Mouse (Mus musculus) liver, adult 2 months (tissue): ENCODE results near the gene Sys1.

Experiments
- CTCF ChIP-seq: fragments of 200-500 bp; IDR thresholded peaks from 2 replicates; pipeline ENCODE4 v1.5.1; 2011; ENCODE audit warnings: low read depth, low read length, control low read depth
- POLR2A ChIP-seq: fragments of 200-500 bp; IDR thresholded peaks from 2 replicates; pipeline ENCODE4 v1.6.1; 2011; ENCODE audit warnings: low read length, control low read depth; ENCODE audit not compliant: insufficient read depth; ENCODE audit errors: extremely low read depth

DNA sequence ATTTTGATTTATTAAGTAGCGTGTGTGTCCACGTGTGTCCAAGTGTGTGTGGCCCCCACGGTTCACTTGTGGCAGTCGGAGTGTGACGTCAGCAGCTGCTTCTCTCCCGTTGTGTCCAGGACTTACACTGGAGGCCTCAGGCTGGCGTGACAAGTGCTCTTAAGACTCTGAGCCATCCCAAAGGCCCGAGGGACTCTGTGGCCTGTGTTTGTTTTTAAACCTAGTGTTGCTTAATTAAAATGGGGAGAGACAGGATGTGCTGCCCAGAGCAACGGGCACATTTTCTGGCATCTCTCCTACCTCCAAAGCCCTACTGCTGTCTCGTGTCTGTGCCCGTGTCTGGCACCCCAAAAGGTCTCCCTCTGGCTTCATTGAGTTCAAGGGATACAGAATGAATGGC lies 33.3 kb upstream of the Sys1 start:
- TF ChIP-seq CTCF (peak; percentile 4; the same call in 1 of the 2 replicates), POLR2A (0 out of 2 replicates have a peak, but pooled peaks have one; percentile 38)
